Mouse (Mus musculus) forebrain, embryonic 13.5 days (tissue): ENCODE results near the gene Dgkd. TPM values are rescaled to one million over a fixed set of nuclear protein-coding genes. Genes with fewer than 3 reads are reported as not detected.

Experiments used
- ATAC-seq: fragments of 200-750 bp; cut with Nextera tagmentation; 2 replicates; pipeline ENCODE4 v1.8.0; 2017
- H3K27ac ChIP-seq: fragments of 300-500 bp; sonication (generic); 2 replicates; pipeline ENCODE4 v1.5.1; 2015; ENCODE audit warnings: inconsistent platforms, mild to moderate bottlenecking, moderate library complexity
- H3K27me3 ChIP-seq: fragments of 300-500 bp; sonication (generic); 2 replicates; pipeline ENCODE4 v1.6.1; 2015; ENCODE audit warnings: mild to moderate bottlenecking, inconsistent platforms
- H3K36me3 ChIP-seq: fragments of 300-500 bp; sonication (generic); 2 replicates; pipeline ENCODE4 v1.6.1; 2015; ENCODE audit warnings: mild to moderate bottlenecking, inconsistent platforms; ENCODE audit not compliant: poor library complexity, severe bottlenecking
- H3K4me1 ChIP-seq: fragments of 300-500 bp; sonication (generic); 2 replicates; pipeline ENCODE4 v1.6.1; 2015; ENCODE audit warnings: inconsistent platforms
- H3K4me2 ChIP-seq: fragments of 300-500 bp; sonication (generic); 2 replicates; pipeline ENCODE4 v1.6.1; 2015; ENCODE audit warnings: inconsistent platforms, mild to moderate bottlenecking, moderate library complexity
- H3K4me3 ChIP-seq: fragments of 300-500 bp; sonication (generic); 2 replicates; pipeline ENCODE4 v1.5.1; 2015; ENCODE audit warnings: mild to moderate bottlenecking, inconsistent platforms
- H3K9ac ChIP-seq: fragments of 300-500 bp; sonication (generic); 2 replicates; pipeline ENCODE4 v1.6.1; 2015; ENCODE audit warnings: mild to moderate bottlenecking, inconsistent platforms
- H3K9me3 ChIP-seq: fragments of 300-500 bp; sonication (generic); replicated peaks from 2 replicates; pipeline ENCODE4 v1.6.1; 2016; ENCODE audit warnings: inconsistent platforms
- WGBS: fragments of 180-500 bp; shearing (Covaris S2); methylation state at CpG from one replicate; pipeline ENCODE4 v1.1.7; 2015; 5-methylcytosine and 5-hydroxymethylcytosine counted together
- polyA plus RNA-seq: library from polyadenylated mRNA; unstranded; fragments of >200 nt; fragmentation: Nextera tagmentation; extraction: Ambion mirVana; gene quantifications from 2 replicates; pipeline ENCODE4 v1.2.1, GENCODE M21; 2015

Dgkd gene
- polyA plus RNA-seq, 1 experiment from 2014 or later: 36.6 TPM

DNA sequence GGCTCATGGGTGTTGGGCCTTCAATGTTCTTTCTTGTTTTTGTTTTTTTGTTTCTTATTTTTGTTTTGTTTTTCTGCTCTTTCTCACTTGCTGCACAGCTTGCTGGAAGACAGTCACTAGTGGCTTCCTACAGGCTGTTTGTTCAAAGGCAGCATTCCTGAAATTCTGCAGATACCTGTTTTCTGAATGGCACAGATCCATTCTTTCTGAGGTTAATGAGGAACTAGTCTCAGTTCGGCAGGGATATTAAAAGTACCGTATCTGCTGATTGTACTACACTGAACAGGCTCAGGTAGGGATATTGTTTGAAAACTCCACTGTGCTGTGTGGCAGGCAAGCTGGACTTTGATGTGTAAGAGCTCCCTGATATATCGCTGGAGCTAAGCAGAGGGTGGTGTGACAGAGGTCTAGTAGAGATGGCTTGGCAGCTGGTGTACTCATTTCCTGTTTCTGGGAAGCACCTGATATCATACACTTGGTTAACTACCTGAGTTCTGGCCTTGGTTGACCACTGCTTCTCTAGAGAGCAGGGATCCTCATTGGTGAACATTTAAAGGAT is 67.0 kb downstream of the Dgkd start:
- peaks cover 69% of the 10 kb centered on the region for H3K36me3 ChIP-seq
- no peaks in the 10 kb centered on the region for H3K27me3 ChIP-seq
- no peak overlapping the region for H3K4me2 ChIP-seq
- H3K4me3 ChIP-seq: no peak overlapping the region
- 92% methylated on average over 3 of the region's 3 CpGs for WGBS
- ATAC-seq: no peak
- H3K9me3 ChIP-seq: no peaks in the 10 kb centered on the region
- no peaks in the 10 kb centered on the region for H3K4me1 ChIP-seq
- H3K9ac ChIP-seq: no peak overlapping the region
- no peak overlapping the region for H3K27ac ChIP-seq

DNA sequence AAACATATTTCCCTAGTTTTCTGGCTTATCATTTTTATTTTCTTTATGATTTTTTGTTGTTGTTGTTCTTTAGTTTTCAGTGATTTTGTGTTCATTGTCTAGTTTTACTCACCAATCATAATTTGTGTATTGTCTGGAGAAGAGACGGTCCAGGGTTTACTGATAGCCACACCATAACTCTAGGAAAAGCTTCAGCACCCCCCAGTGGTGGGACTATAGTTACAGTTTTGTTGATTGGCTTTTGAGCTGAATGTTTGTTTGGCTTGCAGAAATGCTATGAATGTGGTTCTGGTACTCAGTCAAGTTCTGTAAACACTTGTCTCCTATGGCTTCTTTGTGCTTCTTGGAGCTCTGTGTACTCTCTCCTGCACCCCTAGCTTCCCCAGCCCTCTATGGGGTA is 69.6 kb downstream of the Dgkd start:
- Histone ChIP-seq H3K9ac (no peak overlapping the region), H3K27ac (no peak overlapping the region), H3K9me3 (no peaks in the 10 kb centered on the region), H3K4me3 (no peak overlapping the region), H3K27me3 (no peaks in the 10 kb centered on the region), H3K36me3 (peaks cover 79% of the 10 kb centered on the region), H3K4me2 (no peak overlapping the region), H3K4me1 (no peaks in the 10 kb centered on the region)
- no peak for ATAC-seq
- WGBS: 51% methylated on average over 1 of the region's 1 CpGs

DNA sequence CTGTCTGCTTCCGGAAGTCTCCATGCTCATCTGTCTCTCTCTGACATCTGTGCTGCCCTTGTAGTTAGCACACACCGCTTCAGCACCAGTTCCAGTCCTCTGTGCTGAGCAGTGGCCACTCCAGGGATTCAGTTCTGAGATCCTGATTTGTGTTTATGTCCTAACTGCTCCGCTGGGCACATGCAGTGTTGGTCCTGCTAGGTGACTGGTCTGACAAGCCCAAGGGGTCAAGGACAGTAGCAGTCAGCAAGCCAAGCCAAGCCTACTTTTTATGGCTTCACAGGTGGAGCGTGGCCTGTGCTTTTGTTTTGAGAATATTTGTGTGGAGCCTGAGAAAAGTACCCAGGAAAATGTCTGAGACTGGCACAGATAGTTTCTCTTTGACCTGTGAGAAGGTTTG is 71.8 kb downstream of the Dgkd start:
- Histone ChIP-seq H3K4me2 (no peak overlapping the region), H3K4me1 (peaks cover 5% of the 10 kb centered on the region; the same call in 1 of the 2 replicates), H3K27ac (no peak overlapping the region), H3K4me3 (no peak overlapping the region), H3K9ac (no peak overlapping the region), H3K36me3 (peaks cover 68% of the 10 kb centered on the region), H3K9me3 (no peaks in the 10 kb centered on the region), H3K27me3 (no peaks in the 10 kb centered on the region)
- no peak for ATAC-seq
- WGBS: 94% methylated on average over 4 of the region's 4 CpGs

DNA sequence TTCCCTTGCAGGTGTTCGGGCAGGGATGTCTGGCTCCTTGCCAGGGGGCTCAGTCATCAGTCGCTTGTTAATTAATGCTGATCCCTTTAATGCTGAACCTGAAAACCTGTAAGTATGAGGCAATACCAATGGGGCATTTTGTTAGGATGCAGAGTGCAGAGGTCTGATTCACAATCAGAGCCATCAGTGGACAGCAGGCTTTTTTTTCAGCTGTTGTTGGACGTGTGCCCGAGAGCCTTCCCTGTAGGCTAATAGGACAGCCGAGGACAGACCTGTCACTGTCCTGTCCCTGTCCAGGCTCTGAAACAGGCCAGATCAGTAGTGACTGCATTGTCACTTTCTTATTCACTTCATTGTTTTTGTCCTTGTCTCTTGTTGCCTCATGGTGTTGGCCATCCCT is 76.6 kb downstream of the Dgkd start:
- peaks cover 70% of the 10 kb centered on the region for H3K36me3 ChIP-seq

DNA sequence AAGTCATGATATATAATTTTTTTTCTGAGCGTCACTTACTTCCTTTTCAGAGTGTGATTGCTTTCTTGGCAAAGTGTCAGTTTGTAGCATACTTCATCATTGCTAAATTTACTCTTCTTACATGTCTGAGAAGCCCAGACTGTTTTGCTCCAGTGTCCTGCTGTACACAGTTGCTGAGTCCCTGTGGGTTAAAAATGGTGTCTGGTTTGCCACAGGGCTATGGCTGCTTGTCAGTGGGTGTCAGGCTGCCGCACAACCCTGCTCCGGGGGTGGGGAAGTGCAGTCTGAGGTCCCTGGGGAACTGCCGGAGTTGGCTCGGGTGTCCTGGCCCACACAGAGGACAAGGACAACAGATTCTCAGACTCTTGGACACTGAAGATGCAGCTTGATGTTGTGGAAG is 80.0 kb downstream of the Dgkd start:
- peaks cover 63% of the 10 kb centered on the region for H3K36me3 ChIP-seq
- WGBS: 92% methylated on average over 5 of the region's 5 CpGs

More for the DNA sequence above, 76.6 kb downstream of the Dgkd start:
- H3K4me3 ChIP-seq: no peak overlapping the region
- H3K4me1 ChIP-seq: peaks cover 5% of the 10 kb centered on the region; the same call in 1 of the 2 replicates
- no peaks in the 10 kb centered on the region for H3K27me3 ChIP-seq
- ATAC-seq: 0 out of 2 replicates have a peak, but pooled peaks have one; percentile 19
- WGBS: 51% methylated on average over 5 of the region's 5 CpGs
- no peak overlapping the region for H3K9ac ChIP-seq
- H3K27ac ChIP-seq: no peak overlapping the region
- no peaks in the 10 kb centered on the region for H3K9me3 ChIP-seq
- H3K4me2 ChIP-seq: no peak overlapping the region

DNA sequence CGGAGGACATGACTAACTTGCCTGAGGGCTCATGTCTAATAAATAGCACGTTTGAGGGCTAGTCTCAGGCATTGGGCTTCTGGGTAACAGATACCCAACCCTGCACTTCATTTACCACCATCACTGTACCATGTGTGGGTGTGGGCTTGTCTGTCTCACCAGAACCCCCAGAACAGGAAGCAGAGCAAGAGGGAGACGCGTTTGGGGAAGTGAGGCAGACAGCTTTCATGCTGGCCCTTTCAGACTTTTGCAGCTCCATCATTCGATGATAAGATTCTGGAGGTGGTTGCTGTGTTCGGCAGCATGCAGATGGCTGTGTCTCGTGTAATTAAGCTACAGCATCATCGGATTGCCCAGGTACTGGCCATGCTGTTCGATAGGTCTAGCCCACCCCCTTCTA is 82.0 kb downstream of the Dgkd start:
- WGBS: 90% methylated on average over 9 of the region's 9 CpGs
- Histone ChIP-seq H3K27me3 (no peaks in the 10 kb centered on the region), H3K4me1 (no peaks in the 10 kb centered on the region), H3K4me3 (no peak overlapping the region), H3K9me3 (no peaks in the 10 kb centered on the region), H3K4me2 (no peak overlapping the region), H3K9ac (no peak overlapping the region), H3K36me3 (peaks cover 76% of the 10 kb centered on the region), H3K27ac (no peak overlapping the region)
- ATAC-seq: no peak

More for the DNA sequence above, 80.0 kb downstream of the Dgkd start:
- H3K9ac ChIP-seq: no peak overlapping the region
- no peak overlapping the region for H3K27ac ChIP-seq
- no peak overlapping the region for H3K4me3 ChIP-seq
- H3K9me3 ChIP-seq: no peaks in the 10 kb centered on the region
- peaks cover 5% of the 10 kb centered on the region; the same call in 1 of the 2 replicates for H3K4me1 ChIP-seq
- ATAC-seq: no peak
- H3K4me2 ChIP-seq: no peak overlapping the region
- no peaks in the 10 kb centered on the region for H3K27me3 ChIP-seq

DNA sequence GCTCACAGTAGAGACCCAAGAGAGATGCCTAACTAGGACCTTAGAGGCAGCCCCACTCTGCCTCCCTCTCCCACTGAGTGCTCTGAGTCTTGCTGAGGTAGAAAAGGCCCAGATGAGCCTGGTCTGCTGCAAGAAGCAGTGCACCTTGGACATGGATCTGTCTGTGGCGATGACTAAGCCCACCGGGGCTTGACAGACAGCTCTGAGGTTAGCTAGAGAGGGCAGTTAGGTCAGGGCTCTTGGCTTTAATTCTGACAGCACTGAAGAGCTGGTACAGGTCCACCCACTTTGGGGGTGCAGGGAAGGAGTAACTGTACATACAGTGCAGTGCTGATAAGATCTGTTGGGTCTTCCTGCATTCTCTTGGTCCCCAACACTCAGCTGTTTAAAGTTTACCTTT is 82.5 kb downstream of the Dgkd start:
- Histone ChIP-seq H3K4me1 (no peaks in the 10 kb centered on the region), H3K36me3 (peaks cover 80% of the 10 kb centered on the region), H3K4me3 (no peak overlapping the region), H3K27ac (no peak overlapping the region), H3K4me2 (no peak overlapping the region), H3K9ac (no peak overlapping the region), H3K27me3 (no peaks in the 10 kb centered on the region), H3K9me3 (no peaks in the 10 kb centered on the region)
- ATAC-seq: no peak
- WGBS: 92% methylated on average over 2 of the region's 2 CpGs

DNA sequence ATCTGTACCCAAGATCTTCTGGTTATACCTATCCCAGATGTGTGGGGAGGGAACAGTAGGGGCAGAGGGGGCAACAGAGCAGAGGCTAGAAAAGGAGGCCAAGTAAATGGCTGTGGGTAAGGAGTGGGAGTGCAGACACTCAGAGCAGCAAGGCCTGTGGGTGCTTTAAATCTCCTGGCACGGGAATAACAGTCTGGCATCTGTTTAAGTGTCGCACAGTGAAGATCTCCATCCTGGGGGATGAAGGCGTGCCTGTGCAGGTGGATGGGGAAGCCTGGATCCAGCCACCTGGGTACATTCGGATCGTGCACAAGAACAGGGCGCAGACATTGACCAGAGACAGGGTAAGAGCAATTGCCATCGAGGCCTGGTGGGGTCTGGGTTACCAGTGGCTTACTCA is 83.0 kb downstream of the Dgkd start:
- no peak overlapping the region for H3K9ac ChIP-seq
- no peaks in the 10 kb centered on the region for H3K27me3 ChIP-seq
- no peak overlapping the region for H3K27ac ChIP-seq
- WGBS: 95% methylated on average over 7 of the region's 7 CpGs
- no peak overlapping the region for H3K4me2 ChIP-seq
- H3K4me1 ChIP-seq: no peaks in the 10 kb centered on the region
- no peak for ATAC-seq
- H3K9me3 ChIP-seq: no peaks in the 10 kb centered on the region
- H3K4me3 ChIP-seq: no peak overlapping the region
- H3K36me3 ChIP-seq: peaks cover 82% of the 10 kb centered on the region

DNA sequence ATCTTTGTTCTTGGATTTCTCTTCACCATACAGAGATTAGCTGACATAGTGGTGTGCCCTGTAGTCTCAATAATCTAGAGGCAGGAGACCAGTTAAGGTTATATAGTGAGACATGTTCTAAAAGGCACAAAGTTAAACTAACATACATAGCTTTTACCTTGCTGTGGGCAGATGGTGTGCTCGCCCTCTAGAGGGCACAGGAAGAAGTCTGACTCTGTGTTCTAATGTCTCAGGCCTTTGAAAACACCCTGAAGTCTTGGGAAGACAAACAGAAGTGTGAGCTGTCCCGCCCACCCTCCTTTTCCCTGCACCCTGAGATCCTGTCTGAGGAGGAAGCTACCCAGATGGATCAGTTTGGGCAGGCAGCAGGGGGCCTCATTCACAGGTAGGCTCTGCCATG is 83.4 kb downstream of the Dgkd start:
- ATAC-seq: 0 out of 2 replicates have a peak, but pooled peaks have one; percentile 21

DNA sequence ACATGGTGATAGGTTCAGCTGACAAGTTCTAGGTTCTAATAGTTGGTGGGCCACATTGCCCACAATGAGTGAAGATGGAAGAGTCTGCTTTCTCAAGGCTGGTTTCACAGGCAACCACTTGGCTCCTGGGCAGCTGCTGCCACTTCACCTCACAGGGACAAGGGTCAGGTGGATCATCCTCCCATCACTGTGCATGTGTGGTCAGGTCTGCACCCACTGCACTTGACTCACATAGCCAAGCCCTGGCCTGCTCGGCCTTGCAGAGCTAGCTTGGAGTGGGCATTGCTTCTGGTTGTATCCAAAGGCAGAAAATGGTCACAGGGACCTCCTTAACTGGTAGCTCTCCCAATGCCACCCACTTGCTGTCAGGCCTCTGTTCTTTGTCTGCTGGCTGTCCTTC is 88.7 kb downstream of the Dgkd start:
- 87% methylated on average over 1 of the region's 1 CpGs for WGBS
- Histone ChIP-seq H3K36me3 (peaks cover 98% of the 10 kb centered on the region), H3K4me3 (no peak overlapping the region)

More for the DNA sequence above, 83.4 kb downstream of the Dgkd start:
- no peak overlapping the region for H3K4me3 ChIP-seq
- H3K36me3 ChIP-seq: peaks cover 82% of the 10 kb centered on the region
- WGBS: 47% methylated on average over 2 of the region's 2 CpGs
- H3K4me2 ChIP-seq: no peak overlapping the region
- H3K27ac ChIP-seq: no peak overlapping the region
- H3K9ac ChIP-seq: no peak overlapping the region
- no peaks in the 10 kb centered on the region for H3K27me3 ChIP-seq
- no peaks in the 10 kb centered on the region for H3K9me3 ChIP-seq
- H3K4me1 ChIP-seq: no peaks in the 10 kb centered on the region

DNA sequence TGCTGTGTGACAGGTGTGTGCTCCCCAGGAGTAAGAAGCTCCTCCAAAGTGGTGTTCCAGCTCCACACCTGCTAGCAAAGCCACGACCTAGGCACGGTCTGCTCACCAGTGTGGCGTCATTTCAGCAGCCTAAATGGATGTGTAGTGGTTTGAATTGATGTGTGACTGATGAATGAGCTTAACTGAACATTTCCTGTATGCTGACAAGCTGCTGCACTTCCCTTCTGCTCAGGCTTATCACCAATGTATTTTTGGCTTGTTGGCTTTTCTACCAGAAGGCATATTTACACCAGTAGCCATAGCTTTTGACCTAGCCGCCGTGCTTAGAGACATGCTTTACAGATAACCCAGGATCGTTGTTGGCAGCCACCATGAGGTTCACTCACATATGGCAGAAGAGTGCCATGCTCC is 94.6 kb downstream of the Dgkd start:
- H3K4me3 ChIP-seq: no peak overlapping the region
- no peaks in the 10 kb centered on the region for H3K4me1 ChIP-seq
- no peak for ATAC-seq
- H3K9ac ChIP-seq: no peak overlapping the region
- no peak overlapping the region for H3K4me2 ChIP-seq
- H3K9me3 ChIP-seq: no peaks in the 10 kb centered on the region
- 97% methylated on average over 6 of the region's 6 CpGs for WGBS
- peaks cover 96% of the 10 kb centered on the region for H3K36me3 ChIP-seq
- no peaks in the 10 kb centered on the region for H3K27me3 ChIP-seq
- H3K27ac ChIP-seq: no peak overlapping the region

More for the DNA sequence above, 88.7 kb downstream of the Dgkd start:
- Histone ChIP-seq H3K27ac (no peak overlapping the region), H3K4me2 (no peak overlapping the region), H3K4me1 (no peaks in the 10 kb centered on the region), H3K27me3 (no peaks in the 10 kb centered on the region), H3K9ac (no peak overlapping the region), H3K9me3 (no peaks in the 10 kb centered on the region)
- no peak for ATAC-seq

DNA sequence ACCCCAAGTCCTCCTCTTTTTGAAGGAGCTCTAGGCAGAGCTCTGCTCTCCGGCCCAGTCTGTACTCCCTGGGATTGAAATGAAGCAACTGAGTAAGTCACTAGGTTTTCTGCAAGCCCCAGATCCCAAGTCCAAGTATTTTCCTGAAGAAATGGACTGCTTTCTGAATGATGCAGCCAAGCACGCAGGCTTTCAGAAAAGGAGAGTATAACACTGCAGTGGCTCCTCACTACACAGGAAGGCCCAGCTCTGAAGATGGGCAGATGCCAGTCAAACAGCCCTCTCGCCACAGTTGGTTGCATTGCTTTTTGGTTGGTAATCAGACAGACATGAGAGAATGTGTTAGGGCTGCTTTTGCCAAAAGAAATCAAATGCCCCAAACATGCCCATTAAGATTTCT is 98.6 kb downstream of the Dgkd start:
- Histone ChIP-seq H3K27ac (no peak overlapping the region), H3K36me3 (peaks cover 90% of the 10 kb centered on the region), H3K9me3 (no peaks in the 10 kb centered on the region), H3K9ac (no peak overlapping the region), H3K4me2 (no peak overlapping the region), H3K27me3 (no peaks in the 10 kb centered on the region), H3K4me1 (no peaks in the 10 kb centered on the region), H3K4me3 (no peak overlapping the region)
- no peak for ATAC-seq
- 95% methylated on average over 3 of the region's 3 CpGs for WGBS

DNA sequence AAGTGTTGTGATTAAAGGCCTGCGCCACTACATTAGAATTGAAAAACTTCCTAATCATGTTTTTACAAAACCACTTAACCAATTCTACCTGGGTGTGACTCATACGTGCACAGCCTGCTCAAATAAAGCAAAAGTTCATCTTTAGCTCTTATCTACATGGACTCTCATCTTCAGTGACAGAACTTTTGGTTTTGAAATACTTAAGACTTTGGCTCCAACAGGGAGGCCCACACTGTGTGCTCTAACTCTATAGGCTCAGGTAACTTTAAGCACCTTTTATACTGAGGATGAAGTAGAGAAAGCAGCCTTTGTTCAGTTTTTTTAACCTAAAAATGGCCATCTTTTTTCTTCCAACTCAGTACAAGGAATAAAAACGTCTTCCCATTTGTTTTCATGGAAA is 100.0 kb downstream of the Dgkd start:
- H3K27ac ChIP-seq: no peak overlapping the region
- H3K4me3 ChIP-seq: no peak overlapping the region
- no peak overlapping the region for H3K9ac ChIP-seq
- no peak overlapping the region for H3K4me2 ChIP-seq
- H3K27me3 ChIP-seq: no peaks in the 10 kb centered on the region
- WGBS: 75% methylated on average over 3 of the region's 3 CpGs
- no peaks in the 10 kb centered on the region for H3K9me3 ChIP-seq
- peaks cover 86% of the 10 kb centered on the region for H3K36me3 ChIP-seq
- ATAC-seq: no peak
- H3K4me1 ChIP-seq: no peaks in the 10 kb centered on the region
